ENCODE assay signal across 30 mouse cellular contexts in genomic region chr2:127278162-127278561, GRCm38 (mm10). TPM values are rescaled to one million over a fixed set of nuclear protein-coding genes. Genes with fewer than 3 reads are reported as not detected.
DNase-seq lines count a peak whose midpoint lies in the region; ATAC-seq and TF ChIP-seq lines count a peak whose summit lies in the region.
"Had no signal": no experiment of that assay in that cellular context is flagged by ENCODE, and none has a peak within 500 bp of the region (broad histone marks: within the 10 kb centered on the region; RNA-seq: fewer than 3 reads in every experiment).

No protein-coding gene starts in this region.

- no peak for TF ChIP-seq POLR2A in limb, embryonic 14.5 days (IDR thresholded peaks at IDR 0.05; ENCODE audit: borderline replicate concordance, extremely low read depth, insufficient read depth, insufficient read length)

- DNase-seq in limb, embryonic 14.5 days (ENCODE audit: low spot score): peak; percentile 40
- DNase-seq in limb, embryonic 10.5 days (ENCODE audit: low spot score): no peak
- peak; percentile 16 for DNase-seq in urinary bladder, postnatal 14 days (ENCODE audit: low spot score)
- DNase-seq in urinary bladder, postnatal 36 days (ENCODE audit: low spot score in 2 of 2): no peak
- DNase-seq in left cerebral cortex, postnatal 4 days: no peak
- DNase-seq: adrenal gland, adult 8-10 months; B cell, adult 2 months; cerebellum, adult 8-10 months; cerebellum, postnatal 25 days; gastrocnemius, postnatal 25 days; heart, adult 18-20 months; heart, postnatal 36 days; layer of hippocampus, adult 9-11 months; liver, postnatal 0 days; lung, postnatal 10 days; right cerebral cortex, postnatal 25 days; thymus, adult 18-20 months; thymus, postnatal 36 days had no signal

- no peak for ATAC-seq in limb, embryonic 14.5 days (ENCODE audit: low FRiP score, low read depth)
- ATAC-seq in megakaryocyte, adult 5-6 weeks (ENCODE audit: poor library complexity, severe bottlenecking): peak; percentile 57
- ATAC-seq: activated CD4-positive, CD25-positive, alpha-beta regulatory T cell, adult 4 months; forebrain, embryonic 15.5 days; hindbrain, postnatal 0 days; intestine, embryonic 15.5 days; liver, postnatal 0 days; midbrain, embryonic 16.5 days had no signal

- H3K9me3 ChIP-seq in limb, embryonic 14.5 days (ENCODE audit: control insufficient read depth, low read length): no peaks in the 10 kb centered on the region
- H3K9me3 ChIP-seq in limb, embryonic 10.5 days (replicated peaks): no peaks in the 10 kb centered on the region
- H3K9me3 ChIP-seq: forebrain, embryonic 10.5 days; forebrain, embryonic 15.5 days; hindbrain, embryonic 12.5 days; intestine, embryonic 15.5 days; limb, embryonic 15.5 days; stomach, embryonic 15.5 days had no signal

- intact Hi-C loops in left cerebral cortex, postnatal 4 days (cut with DNase I): no loop called here

- no peak overlapping the region for H3K4me3 ChIP-seq in limb, embryonic 14.5 days (replicated peaks; ENCODE audit: low read length)
- no peak overlapping the region for H3K4me3 ChIP-seq in limb, embryonic 10.5 days
- H3K4me3 ChIP-seq: forebrain, embryonic 10.5 days; forebrain, embryonic 15.5 days; hindbrain, embryonic 12.5 days; intestine, embryonic 15.5 days; limb, embryonic 15.5 days; stomach, embryonic 15.5 days had no signal

- H3K4me1 ChIP-seq in limb, embryonic 14.5 days (ENCODE audit: control insufficient read depth, insufficient read depth, low read length): no peaks in the 10 kb centered on the region
- peaks cover 6% of the 10 kb centered on the region; the same call in 1 of the 2 replicates for H3K4me1 ChIP-seq in limb, embryonic 10.5 days

- H3K36me3 ChIP-seq in limb, embryonic 14.5 days (ENCODE audit: control insufficient read depth, insufficient read depth, low read length): no peaks in the 10 kb centered on the region
- H3K36me3 ChIP-seq in limb, embryonic 10.5 days: peaks cover 4% of the 10 kb centered on the region; the same call in 1 of the 2 replicates
- H3K36me3 ChIP-seq: forebrain, embryonic 15.5 days; hindbrain, embryonic 12.5 days; intestine, embryonic 15.5 days; limb, embryonic 15.5 days; stomach, embryonic 15.5 days had no signal

- H3K9ac ChIP-seq in limb, embryonic 14.5 days (ENCODE audit: low read depth, low read length, severe bottlenecking): no peak overlapping the region
- H3K9ac ChIP-seq: forebrain, embryonic 15.5 days; hindbrain, embryonic 12.5 days; intestine, embryonic 15.5 days; limb, embryonic 15.5 days; liver, postnatal 0 days; stomach, embryonic 15.5 days had no signal

- H3K4me2 ChIP-seq in limb, embryonic 14.5 days (replicated peaks; ENCODE audit: low read depth, low read length, severe bottlenecking): no peak overlapping the region
- H3K4me2 ChIP-seq: forebrain, embryonic 15.5 days; heart, embryonic 11.5 days; hindbrain, embryonic 12.5 days; intestine, embryonic 15.5 days; limb, embryonic 15.5 days; midbrain, embryonic 11.5 days; stomach, embryonic 15.5 days had no signal

- no peak overlapping the region for H3K27ac ChIP-seq in limb, embryonic 14.5 days (replicated peaks; ENCODE audit: low read depth, low read length)
- H3K27ac ChIP-seq in limb, embryonic 10.5 days: no peak overlapping the region
- H3K27ac ChIP-seq: forebrain, embryonic 10.5 days; forebrain, embryonic 15.5 days; hindbrain, embryonic 12.5 days; hindbrain, postnatal 0 days; intestine, embryonic 15.5 days; limb, embryonic 15.5 days; stomach, embryonic 15.5 days had no signal

- no peaks in the 10 kb centered on the region for H3K27me3 ChIP-seq in limb, embryonic 14.5 days (ENCODE audit: control insufficient read depth, insufficient read depth, low read length)
- no peaks in the 10 kb centered on the region for H3K27me3 ChIP-seq in limb, embryonic 10.5 days (ENCODE audit: low read depth, poor library complexity, severe bottlenecking)
- H3K27me3 ChIP-seq: forebrain, embryonic 15.5 days; hindbrain, embryonic 12.5 days; intestine, embryonic 15.5 days; limb, embryonic 15.5 days; stomach, embryonic 15.5 days had no signal

RNA-seq across cellular contexts. Expression of gene Stard7, which starts 8.1 kb away (rescaled TPM):
- 60.8 and 63.7 TPM in 2 replicates for polyA plus RNA-seq in limb, embryonic 14.5 days (2012; rRNA removed)
- 79.0 and 80.8 TPM in 2 replicates for polyA plus RNA-seq in limb, embryonic 14.5 days (2014; fragmentation: Nextera tagmentation; extraction: Ambion mirVana)
- 80.4 and 80.8 TPM in 2 replicates for polyA plus RNA-seq in limb, embryonic 10.5 days (2016; fragmentation: Nextera tagmentation; extraction: Ambion mirVana)
- 38.5 and 42.0 TPM in 2 replicates for total RNA-seq in megakaryocyte, adult 5-6 weeks (2015)
- 65.1 and 87.4 TPM in 2 replicates for total RNA-seq in megakaryocyte, adult 5-6 weeks (2017)
- total RNA-seq in left cerebral cortex, postnatal 4 days (2021): 100 to 1,000 TPM; 147 to 164 TPM

RNA-seq across cellular contexts. Expression of gene Tmem127, which starts 30.5 kb away (rescaled TPM):
- polyA plus RNA-seq in limb, embryonic 14.5 days (2012; rRNA removed): 36.2 and 51.2 TPM in 2 replicates
- polyA plus RNA-seq in limb, embryonic 14.5 days (2014; fragmentation: Nextera tagmentation; extraction: Ambion mirVana): 22.7 and 26.6 TPM in 2 replicates
- 21.8 and 26.3 TPM in 2 replicates for polyA plus RNA-seq in limb, embryonic 10.5 days (2016; fragmentation: Nextera tagmentation; extraction: Ambion mirVana)
- total RNA-seq in megakaryocyte, adult 5-6 weeks (2015): 23.9 and 24.6 TPM in 2 replicates
- total RNA-seq in megakaryocyte, adult 5-6 weeks (2017): 49.8 and 70.7 TPM in 2 replicates
- total RNA-seq in left cerebral cortex, postnatal 4 days (2021): 100 to 1,000 TPM; 106 TPM

RNA-seq across cellular contexts. Expression of gene Ciao1, which starts 30.5 kb away (rescaled TPM):
- 62.0 and 64.8 TPM in 2 replicates for polyA plus RNA-seq in limb, embryonic 14.5 days (2012; rRNA removed)
- 63.1 and 64.2 TPM in 2 replicates for polyA plus RNA-seq in limb, embryonic 14.5 days (2014; fragmentation: Nextera tagmentation; extraction: Ambion mirVana)
- 58.8 and 58.9 TPM in 2 replicates for polyA plus RNA-seq in limb, embryonic 10.5 days (2016; fragmentation: Nextera tagmentation; extraction: Ambion mirVana)
- 24.4 and 38.1 TPM in 2 replicates for total RNA-seq in megakaryocyte, adult 5-6 weeks (2015)
- total RNA-seq in megakaryocyte, adult 5-6 weeks (2017): 18.8 and 25.6 TPM in 2 replicates
- total RNA-seq in left cerebral cortex, postnatal 4 days (2021): 10 to 100 TPM; 49.3 to 59.6 TPM

RNA-seq across cellular contexts. Expression of gene Dusp2, which starts 57.8 kb away (rescaled TPM):
- polyA plus RNA-seq in limb, embryonic 14.5 days (2012; rRNA removed): 5.7 and 7.8 TPM in 2 replicates
- polyA plus RNA-seq in limb, embryonic 14.5 days (2014; fragmentation: Nextera tagmentation; extraction: Ambion mirVana): 7.4 and 7.6 TPM in 2 replicates
- polyA plus RNA-seq in limb, embryonic 10.5 days (2016; fragmentation: Nextera tagmentation; extraction: Ambion mirVana): 6.4 and 7.6 TPM in 2 replicates
- 8.6 and 10.9 TPM in 2 replicates for total RNA-seq in megakaryocyte, adult 5-6 weeks (2015)
- 10.1 and 10.9 TPM in 2 replicates for total RNA-seq in megakaryocyte, adult 5-6 weeks (2017)
- 1 to 10 TPM; 8.5 to 8.9 TPM for total RNA-seq in left cerebral cortex, postnatal 4 days (2021)

Comparison
In these comparisons a context has a peak if more than half of its experiments do, and no peak if none do; other contexts are left out.
1. DNase-seq: peak in limb, embryonic 14.5 days (single experiment) and urinary bladder, postnatal 14 days (single experiment); none in limb, embryonic 10.5 days (single experiment), urinary bladder, postnatal 36 days (0 of 2) and left cerebral cortex, postnatal 4 days (single experiment).